Mouse (Mus musculus): Measurements from ENCODE around the gene Cacng4. TPM values are rescaled to one million over a fixed set of nuclear protein-coding genes. Genes with fewer than 3 reads are reported as not detected.

Gene Cacng4
- not detected in 2 replicates for total RNA-seq (2023)

DNA sequence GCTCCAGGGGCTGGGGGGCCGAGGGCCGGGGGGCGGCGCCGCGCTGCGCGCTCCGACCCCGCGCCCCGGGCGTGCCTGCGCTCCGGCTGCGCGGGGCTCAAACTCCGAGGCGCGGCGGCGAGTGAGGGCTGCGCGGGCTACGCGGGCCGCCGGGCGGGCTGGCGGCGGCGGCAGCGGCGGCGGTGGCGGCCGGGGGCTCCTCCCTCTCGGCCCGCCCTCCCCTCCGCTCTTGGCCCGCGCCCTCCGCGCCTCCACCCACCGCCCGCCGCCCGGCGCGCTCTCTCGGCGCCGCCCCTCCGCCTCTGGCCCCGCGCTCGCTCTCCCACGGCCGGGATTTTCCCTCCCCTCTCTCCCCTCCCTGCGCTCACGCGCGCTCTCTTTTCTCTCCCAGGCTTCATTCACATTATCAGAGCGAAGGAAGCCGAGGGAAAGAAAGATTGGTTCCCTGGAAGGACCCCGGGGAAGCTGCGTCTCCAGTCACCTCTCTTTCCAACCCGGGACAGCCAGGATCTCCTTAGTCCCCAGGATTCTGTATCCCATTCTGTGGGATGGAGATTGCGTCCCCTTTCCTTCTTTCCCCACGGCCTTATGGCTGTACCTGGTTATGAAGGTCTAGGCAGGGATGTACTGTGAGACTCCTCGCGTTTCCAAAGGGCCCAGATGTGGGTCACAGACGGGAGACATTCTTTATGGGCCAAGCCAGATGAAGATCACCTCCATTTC lies at the start of gene Cacng4:
Gene Cacng4, minus strand, starts transcription at position 11 of the 723 bp plus-strand sequence.

GRCm38 (mm10) chr11:107716332-107716938 lies 77.9 kb downstream of the Cacng4 start, which contains the start of gene Cacng1:
Gene Cacng1 (minus strand): TSS chr11:107716522.

Other genes starting within 250 kb of the Cacng4 start
- gene Helz, start 246.6 kb downstream of the Cacng4 start, total RNA-seq (2023): 25.2 and 35.4 TPM in 2 replicates
- not detected in 2 replicates for gene Cacng1, start 78.0 kb downstream of the Cacng4 start, total RNA-seq (2023)
- not detected in 2 replicates for gene Cacng5, start 120.5 kb upstream of the Cacng4 start, total RNA-seq (2023)